In the genomic region with DNA sequence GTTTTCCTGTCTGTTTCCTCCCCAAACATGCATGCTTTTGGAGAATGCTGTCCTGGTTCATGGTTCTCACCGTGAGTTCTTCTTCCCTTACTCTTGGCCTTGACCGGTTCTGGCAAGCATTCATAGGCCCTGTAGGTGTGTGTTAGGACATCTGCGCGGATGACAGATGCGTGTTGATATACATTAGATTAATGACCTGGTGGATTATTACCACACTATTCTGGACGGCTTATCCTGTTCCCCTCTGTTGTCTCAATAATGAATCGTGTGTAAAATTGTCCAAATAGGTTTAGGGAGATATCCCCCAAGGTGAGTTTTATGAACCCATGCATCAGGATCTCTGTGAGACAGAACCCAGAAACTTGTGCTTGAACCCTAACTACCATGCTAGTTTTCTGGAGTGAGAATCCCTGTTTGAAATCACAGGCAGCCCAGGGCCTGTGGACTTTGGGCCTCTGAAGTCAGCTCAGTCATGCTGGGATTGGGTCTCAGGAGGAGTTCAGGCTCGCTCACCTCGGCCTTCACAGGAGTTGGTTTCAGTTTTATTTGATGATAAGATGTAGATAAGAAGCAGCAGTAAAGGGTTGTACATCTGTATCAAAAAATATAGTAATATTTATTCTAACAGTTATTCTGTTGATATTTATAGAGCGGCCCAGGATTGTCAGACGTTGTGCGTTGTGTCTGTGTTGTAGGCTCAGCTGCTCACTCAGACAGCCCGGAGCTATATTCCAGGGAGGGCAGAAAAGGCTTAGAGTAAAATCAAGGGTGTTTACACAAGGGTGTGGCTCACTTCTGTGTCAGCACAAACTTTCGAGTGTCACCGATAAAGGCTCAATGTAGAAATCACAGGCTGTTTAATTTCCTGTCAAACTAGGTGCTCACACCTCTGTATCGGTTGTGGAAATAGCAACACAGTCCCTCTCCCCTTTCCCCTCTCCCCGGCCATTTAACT, we compare ENCODE assay signal across 17 mouse cellular contexts. TPM values are rescaled to one million over a fixed set of nuclear protein-coding genes. Genes with fewer than 3 reads are reported as not detected.
DNase-seq lines count a peak whose midpoint lies in the region; ATAC-seq and TF ChIP-seq lines count a peak whose summit lies in the region.
"Had no signal": no experiment of that assay in that cellular context is flagged by ENCODE, and none has a peak within 500 bp of the region (broad histone marks: within the 10 kb centered on the region; RNA-seq: fewer than 3 reads in every experiment).

No protein-coding gene starts in this region.

- no peaks in the 10 kb centered on the region for H3K36me3 ChIP-seq in heart, embryonic 15.5 days
- H3K36me3 ChIP-seq in heart, adult 2 months (ENCODE audit: control insufficient read depth, insufficient read depth, low read length), result peaks cover 6% of the 10 kb centered on the region; the same call in 1 of the 2 replicates
- no peaks in the 10 kb centered on the region for H3K36me3 ChIP-seq in lung, embryonic 15.5 days
- H3K36me3 ChIP-seq: embryonic facial prominence, embryonic 13.5 days; liver, embryonic 15.5 days; neural tube, embryonic 12.5 days had no signal

- H3K27me3 ChIP-seq in heart, embryonic 15.5 days, result no peaks in the 10 kb centered on the region
- H3K27me3 ChIP-seq in heart, adult 2 months (ENCODE audit: control insufficient read depth, insufficient read depth, low read length), result no peaks in the 10 kb centered on the region
- no peaks in the 10 kb centered on the region for H3K27me3 ChIP-seq in lung, embryonic 15.5 days
- H3K27me3 ChIP-seq: embryonic facial prominence, embryonic 13.5 days; liver, embryonic 15.5 days; neural tube, embryonic 12.5 days had no signal

- 56% methylated on average over 17 of the region's 17 CpGs for WGBS in heart, embryonic 15.5 days
- WGBS in heart, adult 2 months, result 59% methylated on average over 17 of the region's 17 CpGs
- WGBS in lung, embryonic 15.5 days, result 34% methylated on average over 17 of the region's 17 CpGs

- no peak overlapping the region for H3K9ac ChIP-seq in heart, embryonic 15.5 days
- H3K9ac ChIP-seq in heart, adult 2 months (ENCODE audit: low read depth, low read length), result no peak overlapping the region
- no peak overlapping the region for H3K9ac ChIP-seq in lung, embryonic 15.5 days
- H3K9ac ChIP-seq: embryonic facial prominence, embryonic 13.5 days; hindbrain, embryonic 14.5 days; liver, embryonic 15.5 days; neural tube, embryonic 12.5 days had no signal

- TF ChIP-seq CTCF in heart, adult 2 months (IDR thresholded peaks at IDR 0.05), result no peak

- H3K27ac ChIP-seq in heart, embryonic 15.5 days, result no peak overlapping the region
- no peak overlapping the region; the same call in 1 of the 2 replicates for H3K27ac ChIP-seq in heart, adult 2 months
- H3K27ac ChIP-seq in lung, embryonic 15.5 days, result no peak overlapping the region
- H3K27ac ChIP-seq: embryonic facial prominence, embryonic 13.5 days; hindbrain, embryonic 14.5 days; kidney, postnatal 0 days; liver, embryonic 15.5 days; neural tube, embryonic 12.5 days had no signal

- no peak for TF ChIP-seq EP300 in heart, adult 2 months (IDR thresholded peaks at IDR 0.05; ENCODE audit: insufficient read depth, low read depth, low read length)

- ATAC-seq in heart, embryonic 15.5 days (replicated peaks; ENCODE audit: insufficient number of reproducible peaks, insufficient read depth, low FRiP score, low read depth), result no peak
- no peak for ATAC-seq in lung, embryonic 15.5 days (ENCODE audit: borderline replicate concordance, extremely low read depth, low FRiP score, low TSS enrichment)
- no peak for ATAC-seq in CD4-positive, CD25-positive, alpha-beta regulatory T cell, adult 4 months

- no peak overlapping the region for H3K4me3 ChIP-seq in heart, embryonic 15.5 days
- no peak overlapping the region for H3K4me3 ChIP-seq in heart, adult 2 months
- H3K4me3 ChIP-seq in lung, embryonic 15.5 days, result no peak overlapping the region
- H3K4me3 ChIP-seq: embryonic facial prominence, embryonic 13.5 days; liver, embryonic 15.5 days; neural tube, embryonic 12.5 days had no signal

- H3K9me3 ChIP-seq in heart, embryonic 15.5 days (replicated peaks), result no peaks in the 10 kb centered on the region
- no peaks in the 10 kb centered on the region for H3K9me3 ChIP-seq in lung, embryonic 15.5 days
- H3K9me3 ChIP-seq: embryonic facial prominence, embryonic 13.5 days; liver, embryonic 15.5 days; neural tube, embryonic 12.5 days had no signal

- no peak for TF ChIP-seq POLR2A in heart, adult 2 months (IDR thresholded peaks at IDR 0.05; ENCODE audit: insufficient read depth, low read depth, low read length)

- no peak for DNase-seq in heart, adult 2 months
- DNase-seq in lung, postnatal 14 days, result no peak
- peak; percentile 43 for DNase-seq in lung, postnatal 36 days
- DNase-seq in liver, result no peak
- DNase-seq: adrenal gland, adult 8-10 months; cerebellum, adult 11-12 months; gastrocnemius, postnatal 14 days; right cerebral cortex, postnatal 25 days; thymus, postnatal 14 days had no signal

- 0 out of 2 replicates have a peak overlapping the region, but pooled peaks have one; percentile 2 for H3K4me2 ChIP-seq in heart, embryonic 15.5 days
- H3K4me2 ChIP-seq in lung, embryonic 15.5 days, result peak overlapping the region; percentile 8; the same call in 1 of the 2 replicates
- H3K4me2 ChIP-seq: embryonic facial prominence, embryonic 13.5 days; hindbrain, embryonic 14.5 days; liver, embryonic 15.5 days; neural tube, embryonic 12.5 days had no signal

- no peaks in the 10 kb centered on the region; the same call in 1 of the 2 replicates for H3K79me2 ChIP-seq in heart, adult 2 months (replicated peaks; ENCODE audit: control insufficient read depth, insufficient read depth, low read length)

- H3K4me1 ChIP-seq in heart, embryonic 15.5 days (replicated peaks), result peaks cover 33% of the 10 kb centered on the region
- peaks cover 10% of the 10 kb centered on the region for H3K4me1 ChIP-seq in heart, adult 2 months (ENCODE audit: control insufficient read depth, insufficient read depth, low read length)
- peaks cover 32% of the 10 kb centered on the region for H3K4me1 ChIP-seq in lung, embryonic 15.5 days
- H3K4me1 ChIP-seq: liver, embryonic 15.5 days; neural tube, embryonic 12.5 days had no signal

- intact Hi-C loops in heart, adult 2 months (cut with DNase I), result no loop called here

RNA-seq across cellular contexts. Expression of a gene that starts 48.8 kb away (rescaled TPM):
- 38.7 and 45.7 TPM in 2 replicates for polyA plus RNA-seq in heart, embryonic 15.5 days (2015; fragmentation: Nextera tagmentation; extraction: Ambion mirVana)
- total RNA-seq in heart, adult 2 months (2021), result 10 to 100 TPM; 33.1 to 33.6 TPM
- 21.7 and 30.3 TPM in 2 replicates for polyA plus RNA-seq in heart, adult 2 months (2012; rRNA removed)
- polyA plus RNA-seq in lung, embryonic 15.5 days (2015; fragmentation: Nextera tagmentation; extraction: Ambion mirVana), result 60.6 and 67.2 TPM in 2 replicates
- polyA plus RNA-seq in CD4-positive, CD25-positive, alpha-beta regulatory T cell, adult 4 months (2017; shearing (Covaris generic)), result 10 to 100 TPM; 10.9 to 19.2 TPM
